Mouse (Mus musculus) cerebellum, adult 9-10 months (tissue): Measurements from ENCODE around the gene Snrnp35.
"Not testable (repeated sequence)": the region's sequence is repeated elsewhere in the genome, so short reads cannot be mapped to it uniquely, and the experiment has no call there.

Source experiments
- DNase-seq: peaks from one replicate; pipeline ENCODE4 v3.0.0; 2022

Gene Snrnp35

GRCm38 (mm10) chr5:124463462-124463861, 19.5 kb upstream of the Snrnp35 start:
- no peak for DNase-seq

DNA sequence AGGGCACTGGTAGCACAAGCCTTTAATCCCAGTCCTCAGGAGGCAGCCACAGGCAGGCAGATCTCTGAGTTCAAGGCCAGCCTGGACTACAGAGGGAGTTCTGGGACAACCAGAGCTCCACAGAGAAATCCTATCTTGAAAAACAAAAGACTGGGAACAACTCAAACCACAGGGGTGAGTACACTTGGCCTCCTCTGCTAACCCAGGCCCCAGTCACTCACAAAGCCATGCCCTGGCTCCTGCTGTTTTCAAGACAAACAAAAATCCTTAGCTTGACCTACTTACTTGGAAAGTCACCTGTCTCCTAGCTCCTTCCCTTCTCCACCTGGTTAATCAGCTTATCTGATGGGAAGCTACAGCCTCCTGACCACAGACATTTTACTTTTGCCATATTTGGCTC, 18.0 kb upstream of the Snrnp35 start:
- no peak for DNase-seq

DNA sequence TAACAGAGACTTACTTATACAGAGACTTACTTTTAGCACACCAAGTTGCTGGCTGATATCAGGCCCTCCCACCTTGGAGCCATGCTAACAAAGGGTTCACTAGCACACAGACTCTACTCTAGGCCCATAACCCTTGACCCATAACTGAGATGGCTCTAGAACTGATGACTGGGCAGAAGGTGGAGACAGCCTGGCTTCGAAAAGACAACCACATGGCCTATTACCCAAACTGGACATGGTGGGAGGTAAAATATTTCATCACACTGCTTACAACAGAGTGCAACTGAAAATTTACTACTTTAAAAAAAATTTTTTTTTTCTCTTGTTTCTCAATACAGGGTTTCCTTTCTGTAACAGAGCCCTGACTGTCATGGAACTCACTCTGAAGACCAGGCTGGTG, 15.2 kb upstream of the Snrnp35 start:
- no peak for DNase-seq

DNA sequence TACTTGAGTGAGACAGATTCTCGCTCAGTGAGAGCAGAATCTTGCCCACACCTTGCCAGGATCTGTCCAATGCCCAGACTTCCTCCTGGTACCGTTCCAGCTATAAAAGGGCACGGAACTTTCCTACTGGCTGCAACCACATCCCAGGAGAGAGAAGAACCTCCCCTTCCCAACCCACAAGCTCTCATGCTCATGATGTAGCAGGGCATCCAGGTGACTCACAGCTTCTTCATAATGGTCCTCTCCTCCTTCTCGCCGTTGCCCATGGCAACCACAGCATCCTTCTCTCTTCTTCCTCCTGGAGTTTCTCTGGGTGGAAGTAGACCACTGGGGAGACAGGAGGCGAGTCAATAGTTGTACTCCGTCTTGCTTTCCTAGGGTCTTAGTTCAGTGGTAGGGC, 14.6 kb upstream of the Snrnp35 start:
- DNase-seq, result no peak

DNA sequence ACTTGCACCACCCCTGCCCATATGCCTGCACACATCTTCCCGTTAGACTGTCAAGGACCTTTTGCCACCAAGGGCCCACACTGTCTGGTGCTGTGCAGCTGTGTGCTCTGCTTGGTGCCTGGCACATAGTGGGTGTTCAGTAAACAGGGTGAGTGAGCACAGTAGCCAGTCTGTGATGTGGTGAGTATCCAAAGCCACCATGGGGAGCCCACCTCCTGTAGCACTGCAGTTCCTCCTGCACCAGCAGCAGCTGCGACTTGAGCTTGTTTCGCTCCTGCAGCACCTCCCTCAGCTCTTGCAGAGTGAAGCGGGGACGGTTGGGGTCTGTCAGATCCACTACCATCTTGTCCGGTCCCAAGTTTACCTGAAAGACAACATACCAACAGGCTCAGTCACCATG, 13.4 kb upstream of the Snrnp35 start:
- no peak for DNase-seq

DNA sequence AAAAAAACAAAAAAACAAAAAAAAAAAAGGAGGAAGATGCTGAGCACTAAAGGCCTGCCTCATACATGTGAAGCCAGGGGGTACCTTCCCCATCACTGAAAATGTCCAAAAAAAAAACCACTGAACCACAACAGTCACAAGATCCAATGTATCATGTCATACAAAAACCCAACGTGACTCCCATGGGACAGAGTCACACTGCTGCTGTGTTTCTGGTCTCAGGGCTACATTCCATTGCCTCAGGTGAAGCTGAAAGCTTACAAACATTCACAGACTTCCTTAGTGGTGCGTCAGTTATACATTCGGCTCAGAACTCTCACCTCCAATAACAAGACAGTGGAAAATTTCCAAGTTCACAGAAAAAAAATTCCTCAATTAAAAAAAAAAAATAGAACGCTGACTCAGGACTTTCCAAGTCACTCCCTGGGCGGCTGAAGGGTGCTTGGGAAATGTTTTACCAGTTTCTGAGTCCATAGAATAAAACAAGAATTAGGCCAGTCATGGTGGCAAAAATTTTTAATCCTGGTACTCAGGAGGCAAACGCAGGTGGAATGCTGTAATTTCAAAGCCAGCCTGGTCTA, 12.3 kb upstream of the Snrnp35 start:
- DNase-seq, result no peak

DNA sequence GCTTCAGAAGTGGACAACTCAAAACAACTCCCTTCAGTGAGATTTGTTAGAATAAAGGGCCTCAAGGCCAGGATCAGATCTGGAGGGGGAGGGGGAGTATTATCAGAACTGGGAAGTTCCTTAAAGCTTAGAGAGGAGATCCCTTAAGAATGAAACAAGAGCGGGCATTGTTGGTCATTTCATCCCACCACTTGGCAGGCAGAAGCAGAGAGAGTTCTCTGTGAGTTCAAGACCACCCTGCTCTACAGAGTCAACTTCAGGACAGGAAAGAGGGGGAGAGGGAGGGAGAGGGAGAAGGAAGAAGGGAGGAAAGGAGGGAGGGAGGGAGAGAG, 4.1 kb upstream of the Snrnp35 start:
- DNase-seq, result peak; percentile 57

DNA sequence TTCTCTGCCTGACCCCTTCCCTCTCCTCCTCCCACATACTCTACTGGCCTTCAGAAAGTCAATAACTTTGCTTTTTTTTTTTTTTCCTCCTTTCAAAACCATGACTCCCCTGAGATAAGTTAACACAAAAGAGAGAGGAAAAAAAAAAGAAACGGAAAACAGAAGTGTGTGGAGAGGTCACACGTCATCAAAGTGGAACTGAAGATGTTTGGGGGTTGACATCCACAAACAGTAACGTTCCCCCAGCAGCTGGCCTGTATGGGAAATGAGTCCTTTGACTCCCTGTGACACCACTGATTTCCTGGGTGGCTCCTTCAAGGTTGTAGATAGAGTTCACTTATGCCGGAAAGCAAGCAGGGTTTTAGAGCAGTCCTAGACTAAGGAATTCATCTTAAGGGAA, 2.8 kb upstream of the Snrnp35 start:
- DNase-seq, result no peak

- DNase-seq, result no peak
These were observed 1.2 kb upstream of the Snrnp35 start for GRCm38 (mm10) chr5:124481714-124482113.

DNA sequence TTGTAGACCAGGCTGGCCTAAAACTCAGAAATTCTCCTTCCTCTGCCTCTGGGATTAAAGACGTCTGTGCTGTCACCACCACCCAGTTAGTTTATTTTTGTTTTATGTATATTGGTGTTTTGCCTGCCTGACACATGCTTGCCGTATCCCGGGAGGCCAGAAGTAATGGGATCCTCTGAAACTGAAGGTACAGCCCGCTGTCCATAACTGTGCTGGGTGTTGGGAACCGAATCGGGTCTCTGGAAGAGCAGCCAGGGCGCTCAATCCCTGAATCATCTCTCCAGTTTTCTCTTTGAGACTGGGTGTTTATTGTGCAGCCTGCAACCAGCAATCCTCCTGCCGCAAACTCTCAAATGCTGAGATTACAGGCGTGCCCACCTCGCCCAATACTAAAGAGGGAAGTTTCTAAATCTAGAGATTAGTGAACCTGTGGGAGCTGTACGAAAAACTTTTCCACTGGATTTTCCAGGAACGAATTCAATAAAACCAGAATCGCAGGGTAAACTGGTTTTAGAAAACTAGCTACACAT, 433 bp upstream of the Snrnp35 start:
- DNase-seq, result no peak

- DNase-seq, result no peak
These were observed 892 bp downstream of the Snrnp35 start for GRCm38 (mm10) chr5:124483655-124484396.

GRCm38 (mm10) chr5:124485654-124486053, 2.7 kb downstream of the Snrnp35 start:
- no peak for DNase-seq

DNA sequence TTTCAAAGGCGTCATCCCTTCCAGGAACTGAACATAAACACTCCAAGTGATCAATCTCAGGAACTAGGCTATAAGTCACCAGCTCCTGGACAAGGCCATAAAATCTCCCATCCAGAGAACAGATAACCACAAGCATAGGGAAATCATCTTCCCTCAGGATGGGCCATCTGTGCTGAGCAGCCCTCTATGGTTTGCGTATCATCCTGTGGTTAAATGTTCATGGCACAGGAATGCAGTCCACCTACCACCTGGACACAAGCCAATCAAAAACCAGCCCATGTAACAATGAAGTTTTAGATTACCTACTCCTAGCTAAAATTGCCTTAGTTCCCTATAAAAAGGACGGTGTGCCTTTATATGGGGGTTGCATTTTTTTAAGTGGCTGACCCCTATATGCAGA, 6.0 kb downstream of the Snrnp35 start:
- no peak for DNase-seq

GRCm38 (mm10) chr5:124491732-124492131, 8.8 kb downstream of the Snrnp35 start:
- no peak for DNase-seq

DNA sequence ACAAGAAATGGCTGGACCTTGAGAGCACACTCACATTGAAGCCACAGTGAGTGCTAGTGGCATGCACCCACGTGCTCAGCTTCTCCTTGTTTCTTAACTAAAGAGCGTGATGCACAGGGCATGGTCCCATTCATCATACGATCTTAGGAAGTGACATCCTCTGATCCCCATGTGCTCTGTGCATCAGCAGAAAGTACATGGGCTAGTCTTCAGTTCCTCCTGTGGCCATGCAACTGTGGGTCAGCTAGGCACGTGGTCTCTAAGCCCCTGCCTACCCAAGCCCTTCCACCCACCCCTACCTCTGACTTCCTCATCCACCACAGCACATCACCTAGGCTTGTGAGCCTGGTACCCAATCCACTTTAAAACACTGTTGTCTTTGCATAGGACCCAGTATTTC, 9.7 kb downstream of the Snrnp35 start:
- DNase-seq, result no peak

- DNase-seq, result no peak
These were observed 10.5 kb downstream of the Snrnp35 start for GRCm38 (mm10) chr5:124493455-124493854.

DNA sequence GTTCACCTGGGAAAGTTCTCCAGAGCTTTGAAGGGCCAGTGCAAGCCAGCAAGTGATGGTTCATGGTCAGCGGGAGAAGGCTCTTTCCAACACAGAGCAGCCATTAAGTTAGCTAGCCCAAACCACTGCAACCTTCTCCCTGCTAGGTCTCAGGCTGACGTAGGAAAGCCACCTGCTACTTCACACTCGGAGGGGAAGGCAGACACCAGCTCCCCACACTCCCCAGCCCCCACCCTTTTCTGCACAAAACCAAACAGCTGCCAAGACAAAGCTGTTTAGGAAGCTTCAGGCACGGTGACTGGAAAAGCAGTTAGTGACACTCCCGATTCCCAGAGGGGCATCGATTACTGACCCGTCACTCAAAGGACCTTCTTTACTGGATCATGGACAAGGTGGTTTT, 12.6 kb downstream of the Snrnp35 start:
- DNase-seq, result no peak

DNA sequence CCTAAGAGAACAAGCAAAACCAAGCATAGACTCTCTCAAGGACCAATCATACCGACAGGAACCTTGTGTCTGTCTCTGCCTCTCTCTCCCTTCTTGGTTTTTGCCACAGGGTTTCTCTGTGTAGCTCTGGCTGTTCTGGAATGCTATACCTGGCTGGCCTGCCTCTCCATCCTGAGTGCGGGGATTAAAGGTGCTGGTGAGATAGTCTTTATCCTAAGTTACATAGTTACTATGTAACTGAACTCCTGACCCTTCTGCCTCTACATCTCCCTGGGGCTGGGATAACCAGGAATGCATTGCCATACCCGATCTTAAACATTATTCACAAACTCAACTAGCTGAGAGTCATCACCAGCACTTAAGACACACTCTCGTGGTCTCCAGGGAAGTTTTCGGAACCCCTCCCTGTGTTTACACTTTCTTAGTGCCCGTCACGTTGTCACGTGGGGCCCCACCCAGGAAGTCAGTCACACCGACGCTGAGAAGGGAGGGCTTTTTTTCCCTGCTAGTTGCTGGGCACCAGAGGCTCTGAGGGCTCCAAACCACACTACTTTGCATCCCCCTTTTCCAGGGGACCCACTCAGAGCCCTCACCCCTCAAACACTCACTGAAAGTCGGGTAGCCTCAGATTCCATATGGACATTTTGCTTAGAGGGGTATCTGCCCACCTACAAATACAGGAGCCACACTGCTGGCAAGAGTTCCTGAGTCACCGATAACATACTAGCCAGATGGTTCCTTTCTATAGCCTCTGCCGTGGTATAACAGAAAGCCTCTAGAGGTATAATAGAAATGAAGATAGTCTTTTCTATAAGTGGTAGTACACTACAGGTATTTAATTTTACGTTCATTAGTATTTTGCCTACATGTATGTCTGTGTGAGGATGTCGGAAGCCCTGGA, 13.9 kb downstream of the Snrnp35 start:
- no peak for DNase-seq

DNA sequence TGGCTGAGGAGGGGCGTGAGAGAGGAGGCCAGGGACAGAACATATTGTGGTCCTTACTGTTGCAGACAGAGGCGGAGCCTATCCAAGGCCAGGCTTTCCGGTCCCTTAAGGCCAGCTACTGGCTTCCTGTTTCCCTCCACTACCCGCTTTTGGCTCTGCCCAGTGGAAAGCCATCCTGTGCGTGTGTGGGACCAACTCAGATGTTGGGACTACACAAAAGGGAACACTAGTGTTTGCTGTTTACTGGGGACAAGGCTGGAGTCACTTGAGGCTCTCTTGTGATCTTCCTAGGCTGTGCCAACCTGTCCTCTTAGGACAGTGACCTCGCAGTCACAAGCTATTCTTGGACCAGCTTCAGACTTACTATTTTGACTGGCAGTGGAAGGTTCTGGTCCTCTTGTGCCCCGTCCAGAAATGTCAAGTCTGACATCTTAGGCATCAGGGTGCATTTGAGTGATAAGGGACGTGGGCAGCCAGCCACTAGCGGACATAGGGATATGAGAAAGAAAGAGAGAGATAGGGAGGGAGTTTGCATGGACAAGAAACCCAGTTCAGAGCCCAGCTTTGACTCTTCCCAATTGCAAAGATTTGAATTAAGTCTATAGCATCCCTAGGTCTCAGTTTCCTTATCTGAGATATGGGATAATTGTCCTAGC, 15.4 kb downstream of the Snrnp35 start:
- no peak for DNase-seq

GRCm38 (mm10) chr5:124499001-124499400, 16.1 kb downstream of the Snrnp35 start:
- DNase-seq, result no peak

DNA sequence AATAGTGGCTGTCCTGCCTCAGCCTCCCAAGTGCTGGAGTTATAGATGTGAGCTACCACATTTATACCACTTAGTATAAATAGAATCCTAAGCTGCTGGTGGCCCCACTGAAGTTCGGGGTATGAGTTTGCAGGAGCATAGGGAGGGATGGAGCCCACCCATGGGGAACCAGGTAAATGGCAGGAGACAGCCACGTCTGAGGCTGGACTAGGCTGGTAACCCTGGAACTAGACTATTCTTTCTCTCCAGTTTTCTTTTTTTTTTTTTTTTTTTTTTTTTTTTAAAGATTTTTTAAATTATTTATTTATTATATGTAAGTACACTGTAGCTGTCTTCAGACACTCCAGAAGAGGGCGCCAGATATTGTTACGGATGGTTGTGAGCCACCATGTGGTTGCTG, 17.1 kb downstream of the Snrnp35 start:
- not testable (repeated sequence) for DNase-seq

- DNase-seq, result no peak
These were observed 17.6 kb downstream of the Snrnp35 start for GRCm38 (mm10) chr5:124500573-124500972.

DNA sequence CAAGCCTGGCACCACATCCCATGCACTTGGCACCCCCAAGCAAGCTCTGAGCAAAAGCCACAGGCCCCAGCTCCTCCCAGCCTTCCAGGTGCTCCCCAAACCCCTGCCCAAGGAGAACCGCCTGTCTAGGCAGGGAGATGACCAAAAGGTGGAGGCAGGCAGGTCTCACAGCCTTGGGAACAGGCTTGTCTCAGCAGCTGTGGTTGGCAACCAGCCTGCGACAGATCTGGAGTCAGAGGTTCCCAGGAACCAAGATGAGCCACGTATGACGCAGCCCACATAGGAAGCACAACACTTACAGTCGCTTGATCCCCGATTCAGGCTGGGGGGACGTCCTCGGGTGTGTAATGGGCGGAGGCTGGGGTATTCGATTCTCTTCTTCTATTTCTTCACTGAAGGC, 18.6 kb downstream of the Snrnp35 start:
- no peak for DNase-seq
